Mouse (Mus musculus): ENCODE measurements around the gene Lrrc4b. TPM values are rescaled to one million over a fixed set of nuclear protein-coding genes. Genes with fewer than 3 reads are reported as not detected.
A peak's percentile ranks its signal among the peaks of the same experiment; 100 is the strongest.

The Lrrc4b gene
- polyA plus RNA-seq, 2 experiments, result 1.6 to 15.3 TPM

DNA sequence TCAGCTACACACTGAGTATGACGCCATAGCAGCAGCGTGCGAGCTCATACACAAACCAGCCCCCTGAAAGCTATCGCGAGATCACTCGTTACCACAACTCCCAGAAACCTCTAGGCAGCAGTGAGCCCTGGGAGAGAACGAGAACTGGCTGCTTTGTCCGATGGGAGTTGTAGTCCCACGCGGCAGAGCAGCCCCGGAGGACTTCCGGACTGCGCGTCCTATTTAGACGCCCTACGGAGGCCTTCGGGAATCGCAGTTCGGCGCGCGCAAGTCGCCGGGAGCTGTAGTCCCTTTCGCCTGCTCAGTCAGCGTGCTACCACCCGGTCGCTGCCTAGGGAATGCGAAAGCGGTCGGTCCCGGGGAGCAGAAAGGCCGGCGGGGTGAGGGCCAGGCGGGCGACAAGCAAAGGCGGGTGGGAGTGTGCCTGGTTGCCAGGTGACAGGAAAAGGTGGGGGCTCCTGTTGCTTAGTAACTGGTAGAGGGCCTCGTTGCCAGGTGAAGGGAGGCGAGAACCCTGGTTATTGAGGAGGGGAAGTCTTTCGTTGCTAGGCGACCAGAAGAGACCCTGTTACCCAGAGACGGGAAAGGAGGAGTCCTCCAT lies 39.1 kb downstream of the Lrrc4b start, which contains the start of gene Josd2:
Gene Josd2 (plus strand): TSS at position 170 of the 601 bp plus-strand sequence.
- 0% methylated on average over 41 of the region's 42 CpGs for WGBS
- TF ChIP-seq POLR2A (IDR thresholded peaks at IDR 0.05; ENCODE audit: borderline replicate concordance, extremely low read depth, insufficient read depth, insufficient read length), result peak; percentile 29; the same call in 1 of the 2 replicates
- peak within 1 kb of the TSS; percentile 78 for H3K9ac ChIP-seq (ENCODE audit: low read depth, low read length, severe bottlenecking)
- no peaks in the 10 kb centered on the region for H3K9me3 ChIP-seq (ENCODE audit: control insufficient read depth, low read length)
- H3K27ac ChIP-seq (replicated peaks; ENCODE audit: low read depth, low read length), result 0 out of 2 replicates have a peak within 1 kb of the TSS, but pooled peaks have one; percentile 56
- no peaks in the 10 kb centered on the region; the same call in 1 of the 2 replicates for H3K4me1 ChIP-seq (ENCODE audit: control insufficient read depth, insufficient read depth, low read length)
- H3K36me3 ChIP-seq (ENCODE audit: control insufficient read depth, insufficient read depth, low read length), result no peaks in the 10 kb centered on the region; the same call in 1 of the 2 replicates
- H3K4me2 ChIP-seq (replicated peaks; ENCODE audit: low read depth, low read length, severe bottlenecking), result peak within 1 kb of the TSS; percentile 50
- H3K27me3 ChIP-seq (ENCODE audit: control insufficient read depth, insufficient read depth, low read length), result peaks cover 13% of the 10 kb centered on the region
- ATAC-seq (ENCODE audit: low FRiP score, low read depth) (peak; percentile 95), DNase-seq (ENCODE audit: low spot score) (peak; percentile 99)
- H3K4me3 ChIP-seq (replicated peaks; ENCODE audit: low read length), result peak within 1 kb of the TSS; percentile 71

GRCm38 (mm10) chr7:44468644-44469285 lies 39.9 kb downstream of the Lrrc4b start:
- WGBS, result 71% methylated on average over 14 of the region's 15 CpGs
- Histone ChIP-seq H3K9me3 (ENCODE audit: control insufficient read depth, low read length) (no peaks in the 10 kb centered on the region), H3K36me3 (ENCODE audit: control insufficient read depth, insufficient read depth, low read length) (no peaks in the 10 kb centered on the region; the same call in 1 of the 2 replicates), H3K27me3 (ENCODE audit: control insufficient read depth, insufficient read depth, low read length) (peaks cover 10% of the 10 kb centered on the region; the same call in 1 of the 2 replicates), H3K4me1 (ENCODE audit: control insufficient read depth, insufficient read depth, low read length) (no peaks in the 10 kb centered on the region; the same call in 1 of the 2 replicates), H3K27ac (replicated peaks; ENCODE audit: low read depth, low read length) (no peak overlapping the region), H3K4me2 (replicated peaks; ENCODE audit: low read depth, low read length, severe bottlenecking) (peak overlapping the region; percentile 50), H3K9ac (ENCODE audit: low read depth, low read length, severe bottlenecking) (peak overlapping the region; percentile 78), H3K4me3 (replicated peaks; ENCODE audit: low read length) (peak overlapping the region; percentile 71)
- no peak for ATAC-seq (ENCODE audit: low FRiP score, low read depth)
- TF ChIP-seq POLR2A (IDR thresholded peaks at IDR 0.05; ENCODE audit: borderline replicate concordance, extremely low read depth, insufficient read depth, insufficient read length), result no peak
- no peak for DNase-seq (ENCODE audit: low spot score)

DNA sequence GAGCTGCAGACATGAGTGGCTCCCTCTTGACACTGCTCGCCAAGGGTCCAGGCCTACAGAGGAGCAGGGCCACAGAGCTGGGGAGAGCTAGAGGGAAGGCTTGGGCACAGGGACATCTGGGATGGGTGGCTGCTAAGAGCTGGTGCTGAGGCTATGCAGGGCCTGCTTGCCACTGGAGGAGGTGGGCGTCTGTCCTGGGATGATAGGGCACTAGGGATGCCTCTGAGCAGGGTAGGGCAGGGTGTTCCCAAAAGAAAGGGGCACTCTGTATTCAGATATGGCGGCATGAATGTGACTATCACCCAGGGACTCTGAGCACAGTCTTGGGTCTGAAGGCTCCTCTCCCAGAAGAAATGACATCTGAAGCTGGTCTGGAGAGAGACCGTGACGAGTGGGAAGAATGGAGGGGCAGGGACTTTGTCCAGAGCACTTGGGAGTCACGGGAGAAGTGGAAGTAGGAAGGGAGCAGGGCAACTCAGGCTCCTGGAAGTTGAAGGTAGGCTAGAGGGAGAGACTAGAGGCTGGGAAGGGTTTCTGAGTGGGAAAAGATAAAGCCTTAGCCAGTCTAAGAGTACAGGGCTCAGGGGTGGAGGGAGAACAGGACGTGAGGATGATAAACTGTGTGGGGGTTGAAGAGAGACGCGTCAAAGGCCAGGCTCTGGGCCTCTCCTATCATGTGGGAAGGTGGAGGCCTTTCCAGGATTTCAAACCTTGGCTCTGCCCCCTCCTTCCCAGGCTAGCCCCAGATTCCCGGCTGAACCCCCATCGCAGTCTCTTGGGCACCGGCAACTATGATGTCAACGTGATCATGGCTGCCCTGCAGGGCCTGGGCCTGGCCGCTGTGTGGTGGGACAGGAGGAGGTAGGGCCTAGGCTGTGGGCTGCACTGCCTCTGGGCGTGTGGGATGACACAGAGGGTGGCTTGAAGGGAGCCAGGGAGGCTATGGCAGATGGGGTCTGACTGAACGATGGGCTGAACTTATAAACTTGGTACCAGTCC lies 41.2 kb downstream of the Lrrc4b start:
- Histone ChIP-seq H3K4me1 (ENCODE audit: control insufficient read depth, insufficient read depth, low read length) (no peaks in the 10 kb centered on the region; the same call in 1 of the 2 replicates), H3K36me3 (ENCODE audit: control insufficient read depth, insufficient read depth, low read length) (no peaks in the 10 kb centered on the region; the same call in 1 of the 2 replicates), H3K9ac (ENCODE audit: low read depth, low read length, severe bottlenecking) (no peak overlapping the region), H3K9me3 (ENCODE audit: control insufficient read depth, low read length) (no peaks in the 10 kb centered on the region), H3K27me3 (ENCODE audit: control insufficient read depth, insufficient read depth, low read length) (peaks cover 13% of the 10 kb centered on the region), H3K4me3 (replicated peaks; ENCODE audit: low read length) (no peak overlapping the region), H3K4me2 (replicated peaks; ENCODE audit: low read depth, low read length, severe bottlenecking) (no peak overlapping the region), H3K27ac (replicated peaks; ENCODE audit: low read depth, low read length) (no peak overlapping the region)
- WGBS, result 89% methylated on average over 16 of the region's 16 CpGs
- TF ChIP-seq POLR2A (IDR thresholded peaks at IDR 0.05; ENCODE audit: borderline replicate concordance, extremely low read depth, insufficient read depth, insufficient read length), result no peak
- no peak for DNase-seq (ENCODE audit: low spot score)
- no peak for ATAC-seq (ENCODE audit: low FRiP score, low read depth)

- DNase-seq (ENCODE audit: low spot score), result no peak
- no peak for TF ChIP-seq POLR2A (IDR thresholded peaks at IDR 0.05; ENCODE audit: borderline replicate concordance, extremely low read depth, insufficient read depth, insufficient read length)
Measured at GRCm38 (mm10) chr7:44470696-44471612, 42.1 kb downstream of the Lrrc4b start.

More at GRCm38 (mm10) chr7:44470696-44471612, 42.1 kb downstream of the Lrrc4b start:
- 0 out of 2 replicates have a peak overlapping the region, but pooled peaks have one; percentile 9 for H3K9ac ChIP-seq (ENCODE audit: low read depth, low read length, severe bottlenecking)
- peaks cover 20% of the 10 kb centered on the region for H3K27me3 ChIP-seq (ENCODE audit: control insufficient read depth, insufficient read depth, low read length)
- 82% methylated on average over 16 of the region's 16 CpGs for WGBS
- no peak overlapping the region for H3K27ac ChIP-seq (replicated peaks; ENCODE audit: low read depth, low read length)
- H3K9me3 ChIP-seq (ENCODE audit: control insufficient read depth, low read length), result no peaks in the 10 kb centered on the region
- ATAC-seq (ENCODE audit: low FRiP score, low read depth), result no peak
- H3K4me2 ChIP-seq (replicated peaks; ENCODE audit: low read depth, low read length, severe bottlenecking), result no peak overlapping the region
- H3K4me1 ChIP-seq (ENCODE audit: control insufficient read depth, insufficient read depth, low read length), result no peaks in the 10 kb centered on the region; the same call in 1 of the 2 replicates
- H3K36me3 ChIP-seq (ENCODE audit: control insufficient read depth, insufficient read depth, low read length), result no peaks in the 10 kb centered on the region; the same call in 1 of the 2 replicates
- no peak overlapping the region for H3K4me3 ChIP-seq (replicated peaks; ENCODE audit: low read length)
